ENCODE assay signal across 18 mouse cellular contexts in genomic region chr4:23587412-23587811, GRCm38 (mm10).
"Had no signal": no experiment of that assay in that cellular context is flagged by ENCODE, and none has a peak within 500 bp of the region (broad histone marks: within the 10 kb centered on the region; RNA-seq: fewer than 3 reads in every experiment).

No protein-coding gene starts in this region.

- H3K4me3 ChIP-seq: limb, embryonic 12.5 days; liver, embryonic 13.5 days; lung, embryonic 15.5 days; megakaryocyte, embryonic 14.5 days; midbrain, embryonic 15.5 days; neural tube, embryonic 12.5 days had no signal

- H3K9ac ChIP-seq: limb, embryonic 12.5 days; liver, embryonic 13.5 days; liver, postnatal 0 days; lung, embryonic 15.5 days; midbrain, embryonic 15.5 days; neural tube, embryonic 12.5 days had no signal

- H3K27me3 ChIP-seq: limb, embryonic 12.5 days; liver, embryonic 13.5 days; lung, embryonic 15.5 days; megakaryocyte, embryonic 14.5 days; midbrain, embryonic 15.5 days; neural tube, embryonic 12.5 days had no signal

- H3K9me3 ChIP-seq: limb, embryonic 12.5 days; liver, embryonic 13.5 days; lung, embryonic 15.5 days; megakaryocyte, embryonic 14.5 days; midbrain, embryonic 15.5 days; neural tube, embryonic 12.5 days had no signal

- H3K4me2 ChIP-seq: limb, embryonic 12.5 days; liver, embryonic 13.5 days; lung, embryonic 15.5 days; midbrain, embryonic 11.5 days; midbrain, embryonic 15.5 days; neural tube, embryonic 12.5 days had no signal

- H3K4me1 ChIP-seq: limb, embryonic 12.5 days; liver, embryonic 13.5 days; lung, embryonic 15.5 days; megakaryocyte, embryonic 14.5 days; midbrain, embryonic 15.5 days had no signal

- DNase-seq: kidney, adult 2 months; kidney, postnatal 36 days; layer of hippocampus, adult 9-11 months; layer of hippocampus, postnatal 36 days; liver; liver, embryonic 13.5 days; liver, postnatal 0 days; lung, postnatal 14 days; thymus, adult 18-20 months; thymus, postnatal 14 days had no signal

- ATAC-seq: hindbrain, embryonic 16.5 days; liver, postnatal 0 days; midbrain, embryonic 15.5 days had no signal

- H3K36me3 ChIP-seq: limb, embryonic 12.5 days; liver, embryonic 13.5 days; lung, embryonic 15.5 days; midbrain, embryonic 15.5 days; neural tube, embryonic 12.5 days had no signal

- H3K27ac ChIP-seq: limb, embryonic 12.5 days; liver, embryonic 13.5 days; lung, embryonic 15.5 days; macrophage; midbrain, embryonic 15.5 days; neural tube, embryonic 12.5 days had no signal
